Mouse (Mus musculus): Measurements from ENCODE around the gene Plekhj1.

Plekhj1 gene

GRCm38 (mm10) chr10:80774981-80775380 is 23.4 kb downstream of the Plekhj1 start:
- DNase-seq = no peak

GRCm38 (mm10) chr10:80774549-80774948 is 23.9 kb downstream of the Plekhj1 start:
- peak; percentile 68 for DNase-seq

- no peak for DNase-seq
Measured at GRCm38 (mm10) chr10:80773816-80774215, 24.6 kb downstream of the Plekhj1 start.

- no peak for DNase-seq
Measured at GRCm38 (mm10) chr10:80768365-80768764, 30.1 kb downstream of the Plekhj1 start.

GRCm38 (mm10) chr10:80766161-80766815 is 32.1 kb downstream of the Plekhj1 start:
- no peak for DNase-seq

GRCm38 (mm10) chr10:80765746-80766145 is 32.7 kb downstream of the Plekhj1 start:
- no peak for DNase-seq

GRCm38 (mm10) chr10:80763502-80763901 is 34.9 kb downstream of the Plekhj1 start:
- peak; percentile 17 for DNase-seq

GRCm38 (mm10) chr10:80761821-80762220 is 36.6 kb downstream of the Plekhj1 start:
- no peak for DNase-seq

GRCm38 (mm10) chr10:80760596-80761524 is 37.6 kb downstream of the Plekhj1 start:
- DNase-seq = no peak

GRCm38 (mm10) chr10:80758651-80759050 is 39.8 kb downstream of the Plekhj1 start:
- no peak for DNase-seq

- peak; percentile 85 for DNase-seq
Measured at GRCm38 (mm10) chr10:80757717-80758116, 40.7 kb downstream of the Plekhj1 start.

- no peak for DNase-seq
Measured at GRCm38 (mm10) chr10:80756967-80757366, 41.5 kb downstream of the Plekhj1 start.

GRCm38 (mm10) chr10:80756509-80756908 is 41.9 kb downstream of the Plekhj1 start:
- DNase-seq = no peak

- no peak for DNase-seq
Measured at GRCm38 (mm10) chr10:80756099-80756498, 42.3 kb downstream of the Plekhj1 start.

- no peak for DNase-seq
Measured at GRCm38 (mm10) chr10:80755291-80756015, 43.0 kb downstream of the Plekhj1 start.

- DNase-seq = peak; percentile 100
Measured at GRCm38 (mm10) chr10:80754594-80755290, 43.7 kb downstream of the Plekhj1 start, which contains the start of gene Dot1l. Dot1l (plus strand) TSS chr10:80755206.

GRCm38 (mm10) chr10:80752079-80752625 is 46.3 kb downstream of the Plekhj1 start:
- peak; percentile 83 for DNase-seq

- peak; percentile 47 for DNase-seq
Measured at GRCm38 (mm10) chr10:80751188-80751832, 47.1 kb downstream of the Plekhj1 start.

GRCm38 (mm10) chr10:80748609-80749008 is 49.8 kb downstream of the Plekhj1 start:
- DNase-seq = peak; percentile 62

GRCm38 (mm10) chr10:80747410-80747809 is 51.0 kb downstream of the Plekhj1 start:
- peak; percentile 77 for DNase-seq
